8 mouse cellular contexts compared by ENCODE assay signal in the genomic region with DNA sequence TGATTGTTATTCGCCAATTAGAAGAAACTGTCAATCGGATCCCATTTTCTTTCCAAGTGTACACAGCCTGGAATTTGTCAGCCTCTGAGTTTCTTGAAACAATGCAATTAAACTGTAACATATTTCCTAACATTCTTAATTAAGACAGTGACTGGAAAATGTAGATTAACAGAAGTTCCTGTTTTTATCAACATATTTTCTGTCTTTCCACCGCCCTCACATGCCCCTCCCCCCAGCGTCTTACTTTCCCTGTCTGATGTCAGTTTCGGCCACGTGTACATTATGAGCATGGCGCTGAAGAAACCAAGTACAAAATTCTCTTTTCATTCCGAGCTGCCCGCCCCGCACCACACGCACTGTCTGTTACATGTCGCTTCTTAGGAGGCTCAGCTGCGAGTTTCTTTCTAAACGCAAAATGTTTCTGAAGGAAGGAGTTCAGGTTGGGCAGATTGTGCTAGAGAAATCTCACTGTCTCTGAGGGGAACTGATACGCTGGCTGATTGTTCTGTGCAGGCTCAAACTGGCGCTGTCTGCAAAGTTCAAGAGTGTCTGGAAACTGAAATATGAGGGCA.
DNase-seq lines count a peak whose midpoint lies in the region; ATAC-seq lines count a peak whose summit lies in the region.

No protein-coding gene starts in this region.

- 5% methylated on average over 16 of the region's 16 CpGs for WGBS in forebrain, embryonic 16.5 days

- DNase-seq in urinary bladder, postnatal 14 days (ENCODE audit: low spot score): peak; percentile 30
- no peak for DNase-seq in urinary bladder, adult 2 months (ENCODE audit: low spot score)
- peak; percentile 71 for DNase-seq in left cerebral cortex, postnatal 14 days (ENCODE audit: low spot score in 2 of 2)
- peak; percentile 67 to 76 for DNase-seq in spleen, adult 18-20 months
- DNase-seq in gastrocnemius, adult 8-10 months (ENCODE audit: low spot score in 2 of 2): no peak

- peak overlapping the region; percentile 99 for H3K27ac ChIP-seq in forebrain, embryonic 16.5 days (ENCODE audit: low read length)

- no peaks in the 10 kb centered on the region for H3K9me3 ChIP-seq in forebrain, embryonic 16.5 days (ENCODE audit: control insufficient read depth, low read length)

- H3K4me2 ChIP-seq in forebrain, embryonic 16.5 days (ENCODE audit: low read length): peak overlapping the region; percentile 37

- H3K4me1 ChIP-seq in forebrain, embryonic 16.5 days (replicated peaks; ENCODE audit: control insufficient read depth, insufficient read depth, low read length): peaks cover 70% of the 10 kb centered on the region

- no peaks in the 10 kb centered on the region for H3K36me3 ChIP-seq in forebrain, embryonic 16.5 days (ENCODE audit: control insufficient read depth, insufficient read depth)

- H3K9ac ChIP-seq in forebrain, embryonic 16.5 days (replicated peaks; ENCODE audit: low read depth, low read length): peak overlapping the region; percentile 45

- no peak overlapping the region for H3K4me3 ChIP-seq in forebrain, embryonic 16.5 days (replicated peaks; ENCODE audit: low read length)

- no peaks in the 10 kb centered on the region for H3K27me3 ChIP-seq in forebrain, embryonic 16.5 days (replicated peaks; ENCODE audit: control insufficient read depth, insufficient read depth, low read length)

- ATAC-seq in forebrain, embryonic 16.5 days: peak; percentile 45
- ATAC-seq in inflammation-experienced regulatory T-cells, adult 6 months: peak; percentile 33
- peak; percentile 74 for ATAC-seq in megakaryocyte-erythroid progenitor cell, adult 5-6 weeks (replicated peaks; ENCODE audit: low FRiP score, low TSS enrichment, poor library complexity, severe bottlenecking)

- intact Hi-C loops in left cerebral cortex, postnatal 14 days (cut with DNase I): no loop called here

Comparison
In these comparisons a context has a peak if more than half of its experiments do, and no peak if none do; other contexts are left out.
1. DNase-seq: peak in urinary bladder, postnatal 14 days (single experiment), left cerebral cortex, postnatal 14 days (2 of 2) and spleen, adult 18-20 months (2 of 2); none in urinary bladder, adult 2 months (single experiment) and gastrocnemius, adult 8-10 months (0 of 2).
2. Peak in every context shown above with its lines, with median percentiles within 50 percentile points of each other: ATAC-seq.